Comparison of ENCODE assay signal across 16 mouse cellular contexts in genomic region chr12:8321506-8321905, GRCm38 (mm10). TPM values are rescaled to one million over a fixed set of nuclear protein-coding genes. Genes with fewer than 3 reads are reported as not detected.
DNase-seq lines count a peak whose midpoint lies in the region; ATAC-seq lines count a peak whose summit lies in the region.
"Had no signal": no experiment of that assay in that cellular context is flagged by ENCODE, and none has a peak within 500 bp of the region (broad histone marks: within the 10 kb centered on the region; RNA-seq: fewer than 3 reads in every experiment).

No protein-coding gene starts in this region.

- ATAC-seq in megakaryocyte-erythroid progenitor cell, adult 5-6 weeks (replicated peaks; ENCODE audit: low FRiP score, low TSS enrichment, poor library complexity, severe bottlenecking), result no peak
- ATAC-seq: forebrain, embryonic 16.5 days; hindbrain, postnatal 0 days had no signal

- peak; percentile 43 for DNase-seq in ovary, postnatal 36 days (ENCODE audit: low spot score)
- no peak for DNase-seq in ovary, postnatal 14 days (ENCODE audit: low spot score)
- peak; percentile 74 for DNase-seq in adrenal gland, adult 8-10 months
- DNase-seq in adrenal gland, postnatal 36 days, result peak; percentile 77 to 78
- no peak for DNase-seq in lung, postnatal 14 days
- DNase-seq: cerebellum, adult 18-20 months; cerebellum, adult 9-11 months; cerebellum, postnatal 36 days; gastrocnemius, postnatal 10 days; heart, adult 18-20 months; heart, postnatal 10 days; heart, postnatal 4 days had no signal

RNA-seq across cellular contexts. Expression of gene Hs1bp3, which starts 8.3 kb away (rescaled TPM):
- total RNA-seq in adrenal gland, adult 8-10 months (2022), result 10 to 100 TPM; 18.4 to 33.8 (median 20.6) TPM
- 10 to 100 TPM; 12.2 to 18.8 TPM for total RNA-seq in adrenal gland, postnatal 36 days (2021)
- total RNA-seq in megakaryocyte-erythroid progenitor cell, adult 5-6 weeks (2014; fragmentation: Nextera tagmentation), result 3.0 and 3.8 TPM in 2 replicates
- total RNA-seq in megakaryocyte-erythroid progenitor cell, adult 5-6 weeks (2017), result 2.3 and 2.9 TPM in 2 replicates

RNA-seq across cellular contexts. Expression of gene Gdf7, which starts 19.8 kb away (rescaled TPM):
- under 1 TPM in 1 of 4 experiments, not detected in 3; 0.23 TPM for total RNA-seq in adrenal gland, adult 8-10 months (2022)
- not detected for total RNA-seq in adrenal gland, postnatal 36 days (2021)
- not detected in 2 replicates for total RNA-seq in megakaryocyte-erythroid progenitor cell, adult 5-6 weeks (2014; fragmentation: Nextera tagmentation)
- total RNA-seq in megakaryocyte-erythroid progenitor cell, adult 5-6 weeks (2017), result not detected in 2 replicates
- total RNA-seq: gastrocnemius, postnatal 10 days; gastrocnemius, postnatal 4 days had no signal

Comparison
In these comparisons a context has a peak if more than half of its experiments do, and no peak if none do; other contexts are left out.
1. DNase-seq: peak in ovary, postnatal 36 days (single experiment), adrenal gland, adult 8-10 months (single experiment) and adrenal gland, postnatal 36 days (2 of 2); none in ovary, postnatal 14 days (single experiment) and lung, postnatal 14 days (single experiment).